In the genomic region with DNA sequence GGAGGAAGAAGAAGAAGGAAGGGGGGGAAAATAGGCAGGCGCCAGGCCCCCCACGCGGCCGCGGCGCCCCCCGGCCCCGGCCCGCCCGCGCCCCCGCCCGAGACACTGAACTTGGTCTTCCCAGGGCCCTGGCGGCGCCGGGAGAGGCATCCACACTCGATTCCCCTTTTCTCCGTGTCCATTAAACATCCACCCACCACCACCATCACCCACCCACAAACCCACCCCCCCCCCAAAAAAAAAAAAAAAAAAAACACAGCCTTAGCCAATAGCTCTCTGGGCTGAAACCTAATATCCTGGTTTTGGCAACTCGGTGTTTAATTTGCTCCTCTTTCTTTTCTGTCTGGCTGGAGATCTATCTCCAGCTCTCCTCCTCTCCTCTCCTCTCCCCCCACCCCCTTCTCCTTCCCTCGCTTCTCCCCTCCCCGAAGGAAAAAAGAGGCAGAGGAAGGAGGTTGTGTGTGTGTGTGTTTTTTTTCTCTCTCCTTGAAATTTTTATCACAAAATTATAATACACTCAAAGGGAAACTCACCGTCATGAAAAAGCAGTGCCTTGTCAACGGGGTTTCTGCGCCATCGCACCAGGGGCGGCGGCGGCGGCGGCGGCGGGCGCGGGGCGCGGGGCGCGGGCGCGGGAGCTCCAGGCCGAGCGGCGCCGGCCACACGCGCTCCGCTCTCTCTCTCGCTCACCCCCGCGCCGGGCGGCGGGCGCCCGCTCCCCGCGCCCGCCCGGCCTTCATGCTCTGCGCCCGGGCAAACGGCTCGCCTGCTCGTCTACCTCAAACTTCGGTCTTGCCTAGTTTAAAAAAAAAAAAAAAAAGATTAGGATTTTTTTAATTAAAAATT, we compare ENCODE assay signal across 8 mouse cellular contexts. TPM values are rescaled to one million over a fixed set of nuclear protein-coding genes. Genes with fewer than 3 reads are reported as not detected.
A peak's percentile ranks its signal among the peaks of the same experiment; 100 is the strongest.
DNase-seq lines count a peak whose midpoint lies in the region; ATAC-seq lines count a peak whose summit lies in the region.

Gene Bicral (minus strand): TSS at position 580 of the 846 bp plus-strand sequence.

- peak; percentile 87 for ATAC-seq in embryonic facial prominence, embryonic 15.5 days (ENCODE audit: insufficient number of reproducible peaks, low FRiP score, low TSS enrichment, low read depth)
- peak; percentile 54 for ATAC-seq in heart, embryonic 11.5 days (replicated peaks; ENCODE audit: insufficient number of reproducible peaks, low FRiP score, low TSS enrichment)
- peak; percentile 73 for ATAC-seq in kidney, embryonic 15.5 days (replicated peaks; ENCODE audit: low FRiP score)
- ATAC-seq in liver, embryonic 13.5 days (ENCODE audit: low read depth), result peak; percentile 33
- peak; percentile 64 for ATAC-seq in stomach, embryonic 14.5 days (ENCODE audit: insufficient number of reproducible peaks, insufficient read depth, low FRiP score, low read depth)

- H3K9me3 ChIP-seq in embryonic facial prominence, embryonic 15.5 days (replicated peaks), result no peaks in the 10 kb centered on the region
- no peaks in the 10 kb centered on the region for H3K9me3 ChIP-seq in heart, embryonic 11.5 days (replicated peaks; ENCODE audit: control insufficient read depth, low read length)
- H3K9me3 ChIP-seq in kidney, embryonic 15.5 days (replicated peaks), result no peaks in the 10 kb centered on the region
- H3K9me3 ChIP-seq in liver, embryonic 13.5 days (replicated peaks), result no peaks in the 10 kb centered on the region
- no peaks in the 10 kb centered on the region for H3K9me3 ChIP-seq in stomach, embryonic 14.5 days (ENCODE audit: control insufficient read depth, low read depth, low read length)

- under 1% methylated on average over 52 of the region's 65 CpGs for WGBS in embryonic facial prominence, embryonic 15.5 days
- WGBS in heart, embryonic 11.5 days (ENCODE audit: insufficient replicate concordance), result under 1% methylated on average over 57 of the region's 65 CpGs
- under 1% methylated on average over 63 of the region's 65 CpGs for WGBS in kidney, embryonic 15.5 days
- WGBS in liver, embryonic 13.5 days (ENCODE audit: insufficient replicate concordance), result under 1% methylated on average over 60 of the region's 65 CpGs
- under 1% methylated on average over 63 of the region's 65 CpGs for WGBS in stomach, embryonic 14.5 days

- H3K4me2 ChIP-seq in embryonic facial prominence, embryonic 15.5 days (replicated peaks), result peak within 1 kb of the TSS; percentile 51
- peak within 1 kb of the TSS; percentile 64 for H3K4me2 ChIP-seq in heart, embryonic 11.5 days
- H3K4me2 ChIP-seq in kidney, embryonic 15.5 days, result peak within 1 kb of the TSS; percentile 67
- H3K4me2 ChIP-seq in liver, embryonic 13.5 days, result peak within 1 kb of the TSS; percentile 73
- peak within 1 kb of the TSS; percentile 48 for H3K4me2 ChIP-seq in stomach, embryonic 14.5 days (replicated peaks; ENCODE audit: low read depth, low read length)

- H3K27ac ChIP-seq in embryonic facial prominence, embryonic 15.5 days (replicated peaks), result peak within 1 kb of the TSS; percentile 100
- H3K27ac ChIP-seq in heart, embryonic 11.5 days (ENCODE audit: low read depth, low read length), result peak within 1 kb of the TSS; percentile 100
- peak within 1 kb of the TSS; percentile 100 for H3K27ac ChIP-seq in kidney, embryonic 15.5 days
- H3K27ac ChIP-seq in liver, embryonic 13.5 days, result peak within 1 kb of the TSS; percentile 96
- peak within 1 kb of the TSS; percentile 100 for H3K27ac ChIP-seq in stomach, embryonic 14.5 days (ENCODE audit: low read length)

- DNase-seq in CD4-positive helper T cell, adult 2 months (ENCODE audit: low read depth, low spot score), result peak; percentile 81
- peak; percentile 76 to 85 for DNase-seq in adrenal gland, postnatal 36 days
- peak; percentile 60 for DNase-seq in liver, embryonic 13.5 days
- DNase-seq in natural killer cell, adult 2 months (ENCODE audit: low spot score in 2 of 2), result peak; percentile 73 to 78

- H3K4me1 ChIP-seq in embryonic facial prominence, embryonic 15.5 days, result peaks cover 14% of the 10 kb centered on the region
- H3K4me1 ChIP-seq in heart, embryonic 11.5 days (ENCODE audit: control insufficient read depth, insufficient read depth, low read length), result peaks cover 25% of the 10 kb centered on the region
- peaks cover 36% of the 10 kb centered on the region for H3K4me1 ChIP-seq in kidney, embryonic 15.5 days
- H3K4me1 ChIP-seq in liver, embryonic 13.5 days (replicated peaks), result peaks cover 36% of the 10 kb centered on the region
- peaks cover 14% of the 10 kb centered on the region for H3K4me1 ChIP-seq in stomach, embryonic 14.5 days (ENCODE audit: control insufficient read depth, insufficient read depth, low read length)

- H3K9ac ChIP-seq in embryonic facial prominence, embryonic 15.5 days, result peak within 1 kb of the TSS; percentile 100
- H3K9ac ChIP-seq in heart, embryonic 11.5 days (ENCODE audit: low read depth, low read length), result peak within 1 kb of the TSS; percentile 100
- peak within 1 kb of the TSS; percentile 100 for H3K9ac ChIP-seq in kidney, embryonic 15.5 days
- H3K9ac ChIP-seq in liver, embryonic 13.5 days, result peak within 1 kb of the TSS; percentile 98
- peak within 1 kb of the TSS; percentile 100 for H3K9ac ChIP-seq in stomach, embryonic 14.5 days (replicated peaks; ENCODE audit: low read depth, low read length)

- H3K36me3 ChIP-seq in embryonic facial prominence, embryonic 15.5 days, result no peaks in the 10 kb centered on the region
- H3K36me3 ChIP-seq in heart, embryonic 11.5 days (ENCODE audit: control insufficient read depth, insufficient read depth, low read length), result no peaks in the 10 kb centered on the region
- no peaks in the 10 kb centered on the region for H3K36me3 ChIP-seq in kidney, embryonic 15.5 days
- no peaks in the 10 kb centered on the region for H3K36me3 ChIP-seq in liver, embryonic 13.5 days
- no peaks in the 10 kb centered on the region for H3K36me3 ChIP-seq in stomach, embryonic 14.5 days (ENCODE audit: control insufficient read depth, insufficient read depth, low read length)

- peak within 1 kb of the TSS; percentile 87 for H3K4me3 ChIP-seq in embryonic facial prominence, embryonic 15.5 days (replicated peaks)
- peak within 1 kb of the TSS; percentile 86 for H3K4me3 ChIP-seq in heart, embryonic 11.5 days (ENCODE audit: low read depth, low read length)
- peak within 1 kb of the TSS; percentile 91 for H3K4me3 ChIP-seq in kidney, embryonic 15.5 days (replicated peaks)
- H3K4me3 ChIP-seq in liver, embryonic 13.5 days (replicated peaks), result peak within 1 kb of the TSS; percentile 88
- H3K4me3 ChIP-seq in stomach, embryonic 14.5 days (ENCODE audit: low read depth, low read length), result peak within 1 kb of the TSS; percentile 96

- H3K27me3 ChIP-seq in embryonic facial prominence, embryonic 15.5 days, result no peaks in the 10 kb centered on the region
- H3K27me3 ChIP-seq in heart, embryonic 11.5 days (ENCODE audit: control insufficient read depth, insufficient read depth, low read length), result no peaks in the 10 kb centered on the region
- no peaks in the 10 kb centered on the region for H3K27me3 ChIP-seq in kidney, embryonic 15.5 days
- no peaks in the 10 kb centered on the region for H3K27me3 ChIP-seq in liver, embryonic 13.5 days
- H3K27me3 ChIP-seq in stomach, embryonic 14.5 days (ENCODE audit: control insufficient read depth, insufficient read depth, low read length), result no peaks in the 10 kb centered on the region

RNA-seq across cellular contexts. Expression of gene Bicral, which starts in this region (rescaled TPM):
- 10 to 100 TPM; 23.0 to 24.3 TPM for total RNA-seq in adrenal gland, postnatal 36 days (2021)
- polyA plus RNA-seq in embryonic facial prominence, embryonic 15.5 days (2015; fragmentation: Nextera tagmentation; extraction: Ambion mirVana), result 4.5 and 5.3 TPM in 2 replicates
- 4.1 and 4.9 TPM in 2 replicates for polyA plus RNA-seq in heart, embryonic 11.5 days (2014; fragmentation: Nextera tagmentation; extraction: Ambion mirVana)
- 4.2 and 4.9 TPM in 2 replicates for polyA plus RNA-seq in kidney, embryonic 15.5 days (2015; fragmentation: Nextera tagmentation; extraction: Ambion mirVana)
- polyA plus RNA-seq in liver, embryonic 13.5 days (2015; fragmentation: Nextera tagmentation; extraction: Ambion mirVana), result 2.6 and 3.6 TPM in 2 replicates
- 6.0 and 6.6 TPM in 2 replicates for polyA plus RNA-seq in stomach, embryonic 14.5 days (2014; fragmentation: Nextera tagmentation; extraction: Ambion mirVana)

Comparison
In these comparisons a context has a peak if more than half of its experiments do, and no peak if none do; other contexts are left out.
1. Peak in every context shown above with its lines: DNase-seq, ATAC-seq, H3K4me3 ChIP-seq and H3K27ac ChIP-seq.
2. ATAC-seq: peak in every context shown above with its lines; median percentile 87 in embryonic facial prominence, embryonic 15.5 days; 73 in kidney, embryonic 15.5 days; 64 in stomach, embryonic 14.5 days; 54 in heart, embryonic 11.5 days; 33 in liver, embryonic 13.5 days.